Mouse (Mus musculus): Measurements from ENCODE around the gene Igfbp6. TPM values are rescaled to one million over a fixed set of nuclear protein-coding genes. Genes with fewer than 3 reads are reported as not detected.

The Igfbp6 gene
- total RNA-seq, 2 experiments from 2014 or later, result 8.0 to 11.1 TPM

- peak; percentile 58 to 78 for DNase-seq (ENCODE audit: extremely low spot score in 1 of 2, low spot score in 1 of 2)
These were observed 35.3 kb upstream of the Igfbp6 start for GRCm38 (mm10) chr15:102108651-102109525.

DNA sequence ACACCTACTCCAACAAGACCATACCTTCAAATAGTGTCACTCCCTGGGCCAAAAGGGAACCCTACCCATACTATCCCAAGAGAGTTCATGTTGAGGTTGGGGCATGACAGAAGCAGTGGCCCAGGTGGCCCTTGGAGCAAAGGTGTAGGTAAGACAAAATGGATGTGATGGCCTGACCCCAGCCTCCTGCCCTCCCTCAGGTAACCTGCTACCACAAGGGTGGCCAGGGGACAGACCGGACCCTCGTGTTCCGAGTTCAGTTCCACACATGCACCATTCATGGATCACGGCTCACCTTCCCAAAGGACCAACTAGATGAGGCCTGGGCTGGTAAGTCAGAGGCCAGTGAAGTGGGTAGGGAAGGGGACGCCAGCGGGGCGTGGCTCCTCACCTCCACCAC lies 33.9 kb upstream of the Igfbp6 start:
- DNase-seq (ENCODE audit: extremely low spot score in 1 of 2, low spot score in 1 of 2), result no peak

GRCm38 (mm10) chr15:102110701-102111494 lies 33.3 kb upstream of the Igfbp6 start:
- no peak for DNase-seq (ENCODE audit: extremely low spot score in 1 of 2, low spot score in 1 of 2)

DNA sequence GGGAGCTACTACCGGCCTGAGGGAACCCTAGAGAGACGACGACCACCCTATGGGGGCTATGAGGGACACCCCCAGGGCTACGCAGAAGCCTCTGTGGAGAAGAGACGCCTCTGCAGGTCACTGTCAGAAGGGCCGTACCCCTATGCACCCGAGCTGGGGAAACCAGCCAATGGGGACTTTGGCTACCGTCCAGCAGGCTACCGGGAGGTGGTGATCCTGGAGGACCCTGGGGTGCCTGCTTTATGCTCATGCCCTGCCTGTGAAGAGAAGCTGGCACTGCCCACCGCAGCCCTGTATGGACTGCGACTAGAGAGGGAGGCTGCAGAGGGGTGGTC lies 32.7 kb upstream of the Igfbp6 start:
- DNase-seq (ENCODE audit: extremely low spot score in 1 of 2, low spot score in 1 of 2), result no peak

GRCm38 (mm10) chr15:102112181-102112580 lies 32.0 kb upstream of the Igfbp6 start:
- DNase-seq (ENCODE audit: extremely low spot score in 1 of 2, low spot score in 1 of 2), result no peak

DNA sequence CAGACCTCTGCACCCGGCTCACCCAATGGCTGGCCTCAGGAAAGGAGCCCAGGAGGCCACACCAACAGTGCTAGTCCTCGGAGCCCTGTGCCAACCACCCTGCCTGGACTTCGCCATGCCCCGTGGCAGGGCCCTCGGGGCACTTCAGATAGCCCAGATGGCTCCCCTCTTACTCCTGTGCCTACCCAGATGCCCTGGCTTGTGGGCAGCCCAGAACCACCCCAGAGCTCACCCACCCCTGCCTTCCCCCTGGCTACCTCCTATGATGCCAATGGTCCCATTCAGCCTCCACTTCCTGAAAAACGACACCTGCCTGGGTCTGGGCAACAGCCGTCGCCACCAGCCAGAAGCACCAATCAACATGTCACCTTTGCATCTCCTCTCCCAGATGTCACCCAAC lies 31.3 kb upstream of the Igfbp6 start:
- no peak for DNase-seq (ENCODE audit: extremely low spot score in 1 of 2, low spot score in 1 of 2)

DNA sequence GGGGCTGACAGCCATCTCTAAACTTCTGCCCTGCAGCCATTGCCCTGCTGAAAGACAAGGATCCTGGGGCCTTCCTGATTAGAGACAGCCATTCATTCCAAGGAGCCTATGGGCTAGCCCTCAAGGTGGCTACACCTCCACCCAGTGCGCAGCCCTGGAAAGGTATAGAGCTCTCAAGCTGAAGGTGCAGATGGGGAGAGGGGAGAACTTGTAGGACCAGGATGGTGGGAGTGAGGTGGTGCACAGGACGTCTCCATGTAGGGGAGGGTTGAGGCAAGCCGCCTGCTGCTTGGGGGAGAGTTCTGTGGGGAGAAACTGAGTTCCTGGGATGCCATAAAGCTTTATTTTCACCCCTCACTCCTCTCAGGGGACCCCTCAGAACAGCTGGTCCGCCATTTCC lies 30.5 kb upstream of the Igfbp6 start:
- DNase-seq (ENCODE audit: extremely low spot score in 1 of 2, low spot score in 1 of 2), result no peak

GRCm38 (mm10) chr15:102114651-102115260 lies 29.4 kb upstream of the Igfbp6 start:
- no peak for DNase-seq (ENCODE audit: extremely low spot score in 1 of 2, low spot score in 1 of 2)

DNA sequence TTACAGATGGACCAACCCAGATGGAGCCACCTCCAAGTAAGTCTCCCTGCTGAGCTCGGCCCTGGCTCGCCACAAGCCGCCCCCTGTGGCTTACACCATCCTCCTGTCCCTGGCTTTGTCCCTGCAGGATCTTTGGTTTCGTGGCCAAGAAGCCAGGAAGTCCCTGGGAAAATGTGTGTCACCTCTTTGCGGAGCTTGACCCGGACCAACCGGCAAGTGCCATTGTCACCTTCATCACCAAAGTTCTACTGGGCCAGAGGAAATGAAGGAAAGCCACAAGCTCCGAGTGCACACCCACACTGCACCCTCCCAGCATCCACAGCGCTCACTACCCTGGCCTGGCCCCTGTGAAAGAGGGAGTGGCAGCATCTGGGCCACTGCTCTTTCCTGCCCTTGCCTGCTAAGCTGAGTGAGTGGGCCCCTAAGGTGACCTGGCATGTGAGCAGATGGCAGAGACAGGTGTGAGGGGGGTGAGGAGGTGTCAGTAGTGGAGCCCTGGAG lies 28.4 kb upstream of the Igfbp6 start:
- DNase-seq (ENCODE audit: extremely low spot score in 1 of 2, low spot score in 1 of 2), result no peak

- DNase-seq (ENCODE audit: extremely low spot score in 1 of 2, low spot score in 1 of 2), result no peak
These were observed 27.3 kb upstream of the Igfbp6 start for GRCm38 (mm10) chr15:102116753-102117415.

GRCm38 (mm10) chr15:102117461-102118443 lies 26.4 kb upstream of the Igfbp6 start:
- no peak for DNase-seq (ENCODE audit: extremely low spot score in 1 of 2, low spot score in 1 of 2)

DNA sequence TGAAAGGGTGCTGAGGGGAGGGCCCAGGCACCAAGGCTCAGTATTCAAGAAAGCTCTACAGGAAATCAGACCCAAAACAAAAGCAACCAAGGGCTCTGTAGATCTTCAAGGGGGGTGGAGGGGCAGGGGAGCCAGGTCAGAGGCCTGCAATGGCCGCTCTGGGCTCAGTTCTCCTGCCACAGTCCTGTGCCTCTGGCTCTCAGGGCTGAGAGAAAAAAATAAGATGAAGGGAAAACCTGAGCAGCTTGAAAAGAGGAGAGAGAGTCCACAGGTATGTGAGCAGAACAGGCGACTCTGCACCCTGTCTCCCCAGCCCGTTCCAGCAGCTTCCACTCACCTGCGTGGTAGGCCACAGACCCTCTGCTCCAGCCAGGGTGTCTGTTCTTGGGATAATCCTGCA lies 25.6 kb upstream of the Igfbp6 start:
- no peak for DNase-seq (ENCODE audit: extremely low spot score in 1 of 2, low spot score in 1 of 2)

DNA sequence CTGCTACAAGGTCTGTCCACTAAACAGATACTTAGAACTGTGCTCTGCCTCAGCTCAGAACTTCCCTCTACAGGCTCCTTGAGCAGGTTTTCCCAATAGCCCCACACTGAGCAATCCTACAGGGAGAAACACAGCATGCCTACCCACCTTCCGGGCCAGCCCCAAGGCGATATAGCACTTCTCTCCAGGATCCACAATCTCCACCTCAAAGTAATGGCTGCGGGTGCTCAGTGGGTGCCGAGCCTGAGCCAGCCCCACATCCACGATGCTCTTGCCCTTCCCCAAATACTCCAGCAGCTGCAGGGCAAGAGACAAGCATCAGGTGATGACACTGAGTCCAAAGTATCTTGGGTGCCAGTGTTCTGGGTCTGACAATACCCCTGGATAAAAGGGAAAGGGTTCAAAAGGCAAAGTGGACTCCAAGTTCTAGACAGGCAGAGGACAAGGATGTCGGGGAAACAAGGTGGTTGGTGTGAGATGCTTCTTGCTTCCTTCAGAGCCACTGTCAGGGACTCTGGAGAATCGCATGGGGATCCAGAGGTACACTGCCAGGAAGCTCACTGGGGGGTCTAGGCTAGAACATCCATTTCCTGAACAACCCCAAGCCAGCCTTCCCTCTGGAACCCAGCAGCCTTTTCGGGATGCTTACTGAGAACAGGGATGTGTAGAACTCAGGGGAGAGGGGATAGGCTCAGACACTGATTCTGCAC lies 24.9 kb upstream of the Igfbp6 start:
- DNase-seq (ENCODE audit: extremely low spot score in 1 of 2, low spot score in 1 of 2), result no peak

GRCm38 (mm10) chr15:102119831-102120170 lies 24.4 kb upstream of the Igfbp6 start:
- DNase-seq (ENCODE audit: extremely low spot score in 1 of 2, low spot score in 1 of 2), result no peak

GRCm38 (mm10) chr15:102120530-102120929 lies 23.6 kb upstream of the Igfbp6 start:
- no peak for DNase-seq (ENCODE audit: extremely low spot score in 1 of 2, low spot score in 1 of 2)

DNA sequence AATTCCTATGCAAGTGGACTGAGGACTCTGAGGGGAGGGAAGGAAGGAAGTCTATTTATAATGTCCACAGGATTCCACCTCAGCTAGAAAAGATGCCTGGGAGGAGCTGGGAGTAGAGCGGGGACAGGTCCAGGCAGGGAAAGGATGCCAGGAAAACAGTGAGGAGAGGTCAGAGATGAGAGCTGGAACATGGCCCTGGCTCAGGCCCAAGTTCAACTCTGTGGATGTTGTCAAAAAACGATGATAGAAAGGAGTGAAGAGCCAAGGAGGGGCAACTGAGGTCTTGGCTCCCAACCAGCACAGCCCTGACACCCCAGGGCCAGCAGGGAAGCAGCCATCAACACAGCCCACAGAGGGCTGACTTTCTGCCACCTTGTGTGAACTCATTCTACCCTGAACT lies 17.9 kb upstream of the Igfbp6 start:
- no peak for DNase-seq (ENCODE audit: extremely low spot score in 1 of 2, low spot score in 1 of 2)

DNA sequence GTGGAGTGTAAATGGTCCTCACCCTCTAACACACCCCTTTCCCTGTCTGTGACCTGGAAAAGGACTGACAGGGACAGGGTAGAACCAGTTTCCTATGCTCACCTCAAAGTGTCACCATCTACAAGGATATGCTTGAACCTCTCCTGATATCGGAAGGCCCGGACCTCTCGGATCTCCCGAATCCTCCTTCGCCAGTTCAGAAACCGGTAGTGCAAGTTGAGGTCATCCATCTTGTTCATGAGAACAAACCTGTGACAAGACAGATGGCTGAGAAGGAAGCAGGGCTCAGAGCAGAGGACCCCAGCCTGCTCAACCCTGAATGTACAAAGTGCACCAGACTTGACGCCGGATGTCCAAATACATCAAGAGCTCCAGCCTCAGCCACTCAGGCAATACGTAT lies 10.8 kb upstream of the Igfbp6 start:
- DNase-seq (ENCODE audit: extremely low spot score in 1 of 2, low spot score in 1 of 2), result no peak

DNA sequence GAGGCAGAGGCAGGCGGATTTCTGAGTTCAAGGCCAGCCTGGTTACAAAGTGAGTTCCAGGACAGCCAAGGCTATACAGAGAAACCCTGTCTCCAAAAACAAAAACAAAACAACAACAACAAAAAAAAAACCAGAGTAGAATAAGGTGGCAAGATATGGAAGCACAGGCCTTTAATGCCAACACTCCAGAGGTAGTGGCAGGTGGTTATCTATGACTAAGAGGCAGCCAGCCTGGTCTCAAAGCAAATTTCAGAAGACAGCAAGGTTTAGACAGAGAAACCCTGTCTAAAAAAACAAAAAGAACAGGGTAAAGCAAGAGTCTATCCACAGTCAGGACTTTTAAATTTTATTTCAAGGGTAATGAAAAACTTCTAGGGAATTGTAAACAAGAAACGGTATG lies 9.5 kb upstream of the Igfbp6 start:
- no peak for DNase-seq (ENCODE audit: extremely low spot score in 1 of 2, low spot score in 1 of 2)

DNA sequence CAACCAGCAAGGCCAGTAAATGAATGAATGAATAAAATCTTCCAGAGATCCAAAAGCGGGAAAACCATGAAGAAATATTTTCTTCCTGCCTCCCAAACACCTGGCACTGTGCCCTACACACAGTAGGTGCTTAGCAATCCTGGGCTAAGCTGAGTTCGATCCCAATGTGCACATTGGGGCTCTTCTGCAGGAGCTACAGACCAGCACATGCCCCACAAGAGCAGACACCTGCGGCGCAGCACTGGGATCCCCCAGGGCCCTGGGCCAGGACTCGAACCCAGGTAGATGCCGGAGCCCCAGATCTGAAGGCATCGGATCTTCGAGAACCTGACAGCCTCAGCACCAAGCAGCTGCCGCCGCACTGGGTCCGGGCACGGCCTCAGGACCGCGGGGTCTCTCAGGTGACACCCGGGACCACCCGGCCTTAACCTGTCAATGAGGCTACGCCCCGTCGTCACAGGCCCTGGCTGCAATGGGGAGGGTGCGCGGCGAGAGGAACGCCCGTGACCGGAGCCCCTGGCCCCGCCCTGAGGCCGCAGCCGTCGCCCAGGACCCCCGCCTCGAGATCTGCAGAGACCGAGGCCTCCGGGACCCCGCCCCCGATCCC lies 8.5 kb upstream of the Igfbp6 start:
- DNase-seq (ENCODE audit: extremely low spot score in 1 of 2, low spot score in 1 of 2), result no peak
